Mouse (Mus musculus) stomach, postnatal 0 days (tissue): ENCODE data around the gene Hck.

Experiments used
- CTCF ChIP-seq: IDR thresholded peaks from 2 replicates; pipeline ENCODE4 v1.5.1; 2016; ENCODE audit warnings: antibody characterized with exemption, low read depth, mild to moderate bottlenecking, moderate library complexity
- EP300 ChIP-seq: optimal IDR thresholded peaks from 2 replicates; pipeline ENCODE3; 2016; ENCODE audit warnings: antibody characterized with exemption

DNA sequence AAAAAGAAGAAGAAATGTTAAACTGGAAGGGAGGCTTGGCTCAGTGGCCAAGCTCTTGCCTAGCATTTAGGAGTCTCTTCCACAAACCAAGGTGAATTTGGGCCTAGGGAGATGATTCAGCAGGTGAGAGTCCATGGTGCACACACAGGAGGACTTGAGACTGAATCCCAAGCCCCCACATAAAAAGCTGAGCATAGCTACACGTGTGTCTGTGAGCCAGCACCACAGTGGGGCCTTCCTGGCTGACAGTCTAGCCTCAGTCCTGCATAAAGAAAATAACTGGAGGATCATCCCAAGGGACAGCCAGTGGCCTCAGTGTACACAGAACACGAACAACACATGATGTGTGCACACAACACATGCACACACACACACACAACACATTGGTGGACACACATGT is 19.0 kb upstream of the Hck start:
- TF ChIP-seq CTCF: no peak
- no peak for TF ChIP-seq EP300
